Mouse (Mus musculus) urinary bladder, postnatal 36 days (tissue): ENCODE measurements around the gene 1700008P02Rik.
"Not testable (repeated sequence)": the region's sequence is repeated elsewhere in the genome, so short reads cannot be mapped to it uniquely, and the experiment has no call there.

Experiments used
- DNase-seq, 2 experiments: peaks; one replicate each; pipeline ENCODE4 v3.0.0; 2022; ENCODE audit warnings: low spot score in 2 of 2, mixed read lengths in 1 of 2

Gene 1700008P02Rik

DNA sequence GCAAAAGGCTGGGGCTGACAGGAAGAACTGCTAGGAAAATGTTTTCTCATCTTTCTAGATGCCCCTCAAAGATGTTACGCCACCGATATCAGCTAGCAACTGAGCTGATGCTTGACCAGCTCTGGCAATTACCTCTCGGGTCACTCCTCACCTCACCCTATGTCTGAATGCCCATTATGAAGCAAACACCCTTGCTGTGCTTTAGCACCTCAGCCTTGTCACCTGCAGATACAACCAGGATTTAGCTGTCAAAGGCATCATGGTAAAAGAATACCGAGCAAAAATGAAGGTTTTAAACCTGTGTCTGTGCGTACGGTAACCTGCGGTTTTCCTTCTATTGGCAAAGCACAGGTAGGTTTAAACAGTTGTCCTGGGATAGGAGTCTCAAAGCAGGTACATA lies at the start of gene 1700008P02Rik:
Gene 1700008P02Rik, minus strand, starts transcription at position 101 of the 400 bp plus-strand sequence.
- no peak for DNase-seq

DNA sequence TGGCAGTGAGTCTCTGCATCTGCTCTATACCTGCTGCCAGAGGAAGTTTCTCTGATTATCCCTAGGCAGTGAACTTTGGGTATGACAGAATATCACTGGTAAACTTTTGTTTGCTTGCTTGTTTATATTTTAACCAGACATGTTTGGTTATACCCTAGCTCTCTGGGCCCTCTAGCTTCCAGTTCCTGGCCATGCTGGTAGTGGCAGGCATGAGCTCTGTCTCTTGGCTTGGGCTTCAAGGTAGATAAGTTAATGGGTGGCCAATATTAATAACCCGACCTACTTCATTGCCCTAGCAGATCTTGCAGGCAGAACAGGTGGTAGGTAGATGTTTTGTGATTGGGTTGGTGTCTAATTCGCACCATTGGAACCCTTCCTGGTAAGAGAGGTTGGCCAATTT lies 29.2 kb upstream of the 1700008P02Rik start:
- no peak for DNase-seq

DNA sequence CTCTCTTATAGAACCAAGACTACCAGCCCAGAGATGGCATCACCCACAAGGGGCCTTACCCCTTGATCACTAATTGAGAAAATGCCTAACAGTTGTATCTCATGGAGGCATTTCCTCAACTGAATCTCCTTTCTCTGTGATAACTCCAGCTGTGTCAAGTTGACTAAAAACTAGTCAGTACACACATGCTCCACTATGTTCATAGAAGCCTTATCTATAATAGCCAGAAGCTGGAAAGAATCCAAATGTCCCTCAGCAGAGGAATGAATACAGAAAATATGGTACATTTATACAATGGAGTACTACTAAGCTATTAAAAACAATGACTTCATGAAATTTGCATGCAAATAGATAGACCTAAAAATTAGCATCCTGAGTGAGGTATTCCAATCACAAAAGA lies 17.9 kb upstream of the 1700008P02Rik start:
- not testable (repeated sequence) for DNase-seq

DNA sequence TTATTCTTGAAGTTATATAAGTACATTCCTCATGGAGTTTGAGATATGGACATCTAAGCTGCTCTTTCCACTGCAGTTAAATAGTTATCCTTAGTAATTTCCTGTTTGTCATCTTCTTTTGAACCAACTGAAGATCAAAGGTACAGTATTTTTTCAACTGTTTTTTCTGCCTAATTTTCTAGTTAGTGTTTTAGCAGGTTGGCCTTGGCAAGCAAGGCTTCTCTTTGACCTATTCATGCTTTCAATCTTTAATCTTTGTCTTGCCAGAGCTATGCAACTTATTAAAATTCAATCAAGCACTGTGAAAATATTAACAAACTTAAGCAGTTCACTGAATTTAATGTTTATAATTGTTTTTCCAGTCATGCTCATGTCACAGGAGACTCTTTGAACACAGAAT lies 14.0 kb upstream of the 1700008P02Rik start:
- DNase-seq: no peak

DNA sequence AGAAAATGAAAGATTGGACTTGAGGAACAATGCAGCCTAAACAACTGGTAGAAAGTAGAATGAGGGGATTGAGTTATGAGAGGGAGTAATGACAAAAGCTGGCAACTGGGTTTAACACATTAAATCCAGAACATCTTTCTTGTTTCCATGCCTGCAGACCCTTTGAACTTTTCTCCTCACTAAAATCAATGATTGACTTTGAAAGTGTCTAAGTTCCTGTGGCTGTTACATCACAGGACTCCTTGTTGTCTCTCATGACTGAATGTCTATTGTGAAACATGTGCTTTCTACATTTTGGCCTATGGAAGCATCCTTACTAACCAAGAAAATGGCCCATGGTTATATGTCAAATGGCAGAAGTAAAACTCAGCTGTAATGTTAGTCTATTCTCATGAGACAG lies 2.4 kb downstream of the 1700008P02Rik start:
- DNase-seq: no peak
